Mouse (Mus musculus) brain, embryonic 14.5 days (tissue): ENCODE measurements around the gene Zbtb20. TPM values are rescaled to one million over a fixed set of nuclear protein-coding genes. Genes with fewer than 3 reads are reported as not detected.

Experiments
- DNase-seq: peaks from one replicate; pipeline ENCODE4 v3.0.0-alpha.2; 2011; ENCODE audit warnings: low read depth
- CTCF ChIP-seq: fragments of 200-500 bp; IDR thresholded peaks from 2 replicates; pipeline ENCODE4 v1.5.1; 2012; ENCODE audit warnings: inconsistent platforms, mild to moderate bottlenecking, moderate library complexity, borderline replicate concordance; ENCODE audit not compliant: insufficient read depth, insufficient read length; ENCODE audit errors: extremely low read depth
- POLR2A ChIP-seq: fragments of 200-500 bp; IDR thresholded peaks from 2 replicates; pipeline ENCODE4 v1.6.1; 2012; ENCODE audit warnings: mild to moderate bottlenecking, inconsistent platforms, borderline replicate concordance; ENCODE audit not compliant: poor library complexity, insufficient read depth, insufficient read length, severe bottlenecking; ENCODE audit errors: extremely low read depth
- polyA plus RNA-seq: library from polyadenylated mRNA; depleted of rRNA; stranded (reverse); fragments of >200 nt; gene quantifications from 2 replicates; pipeline ENCODE4 v1.2.3, GENCODE M21; 2012

The Zbtb20 gene
- polyA plus RNA-seq, 1 experiment: 18.0 TPM

- peak; percentile 59 for DNase-seq
- no peak for TF ChIP-seq CTCF
- no peak for TF ChIP-seq POLR2A
Measured at GRCm38 (mm10) chr16:43547323-43548180, 671.9 kb downstream of the Zbtb20 start.

- DNase-seq: no peak
- no peak for TF ChIP-seq CTCF
- no peak for TF ChIP-seq POLR2A
Measured at GRCm38 (mm10) chr16:43548774-43549173, 673.1 kb downstream of the Zbtb20 start.

GRCm38 (mm10) chr16:43549425-43550089, 673.9 kb downstream of the Zbtb20 start:
- DNase-seq: peak; percentile 37
- no peak for TF ChIP-seq CTCF
- no peak for TF ChIP-seq POLR2A

- peak; percentile 60 for DNase-seq
- TF ChIP-seq CTCF (no peak), POLR2A (no peak)
Measured at GRCm38 (mm10) chr16:43552443-43552842, 676.8 kb downstream of the Zbtb20 start.

- TF ChIP-seq CTCF (no peak), POLR2A (no peak)
- DNase-seq: peak; percentile 43
Measured at GRCm38 (mm10) chr16:43557385-43557784, 681.7 kb downstream of the Zbtb20 start.

GRCm38 (mm10) chr16:43561330-43561729, 685.6 kb downstream of the Zbtb20 start:
- no peak for DNase-seq
- TF ChIP-seq POLR2A (no peak), CTCF (no peak)

GRCm38 (mm10) chr16:43561956-43562355, 686.3 kb downstream of the Zbtb20 start:
- DNase-seq: no peak
- peak; percentile 37; the same call in 1 of the 2 replicates for TF ChIP-seq CTCF
- no peak for TF ChIP-seq POLR2A

GRCm38 (mm10) chr16:43565872-43566271, 690.2 kb downstream of the Zbtb20 start:
- no peak for TF ChIP-seq CTCF
- TF ChIP-seq POLR2A: no peak
- no peak for DNase-seq

GRCm38 (mm10) chr16:43566511-43566910, 690.8 kb downstream of the Zbtb20 start:
- TF ChIP-seq POLR2A: no peak
- TF ChIP-seq CTCF: no peak

GRCm38 (mm10) chr16:43571376-43572081, 695.8 kb downstream of the Zbtb20 start:
- no peak for TF ChIP-seq POLR2A
- TF ChIP-seq CTCF: no peak

More at GRCm38 (mm10) chr16:43566511-43566910, 690.8 kb downstream of the Zbtb20 start:
- no peak for DNase-seq

GRCm38 (mm10) chr16:43572171-43572570, 696.5 kb downstream of the Zbtb20 start:
- no peak for DNase-seq
- no peak for TF ChIP-seq POLR2A
- no peak for TF ChIP-seq CTCF

More at GRCm38 (mm10) chr16:43571376-43572081, 695.8 kb downstream of the Zbtb20 start:
- no peak for DNase-seq
